Mouse (Mus musculus) midbrain, embryonic 14.5 days (tissue): ENCODE results near the gene Ltbp3. TPM values are rescaled to one million over a fixed set of nuclear protein-coding genes. Genes with fewer than 3 reads are reported as not detected.

ENCODE experiments used
- ATAC-seq: fragments of 200-750 bp; cut with Nextera tagmentation; 2 replicates; pipeline ENCODE4 v1.8.0; 2017; ENCODE audit warnings: moderate number of reproducible peaks, moderate library complexity; ENCODE audit not compliant: low FRiP score, low TSS enrichment
- DNase-seq: peaks from one replicate; pipeline ENCODE4 v3.0.0-alpha.2; 2015
- H3K27ac ChIP-seq: fragments of 300-500 bp; sonication (generic); replicated peaks from 2 replicates; pipeline ENCODE4 v1.5.1; 2014; ENCODE audit warnings: mild to moderate bottlenecking, low read depth, low read length, moderate library complexity
- H3K27me3 ChIP-seq: fragments of 300-500 bp; sonication (generic); 2 replicates; pipeline ENCODE4 v1.6.1; 2014; ENCODE audit warnings: low read length, control low read depth, mixed read lengths; ENCODE audit not compliant: control insufficient read depth, insufficient read depth
- H3K36me3 ChIP-seq: fragments of 300-500 bp; sonication (generic); 2 replicates; pipeline ENCODE4 v1.6.1; 2014; ENCODE audit warnings: low read length, control low read depth; ENCODE audit not compliant: control insufficient read depth, insufficient read depth
- H3K4me1 ChIP-seq: fragments of 300-500 bp; sonication (generic); 2 replicates; pipeline ENCODE4 v1.6.1; 2014; ENCODE audit warnings: mild to moderate bottlenecking, antibody characterized with exemption, low read length, control low read depth; ENCODE audit not compliant: control insufficient read depth, insufficient read depth
- H3K4me2 ChIP-seq: fragments of 300-500 bp; sonication (generic); 2 replicates; pipeline ENCODE4 v1.6.1; 2014; ENCODE audit warnings: mild to moderate bottlenecking, low read length, moderate library complexity
- H3K4me3 ChIP-seq: fragments of 300-500 bp; sonication (generic); replicated peaks from 2 replicates; pipeline ENCODE4 v1.5.1; 2014; ENCODE audit warnings: low read depth, low read length
- H3K9ac ChIP-seq: fragments of 300-500 bp; sonication (generic); replicated peaks from 2 replicates; pipeline ENCODE4 v1.6.1; 2014; ENCODE audit warnings: mild to moderate bottlenecking, low read length, moderate library complexity
- H3K9me3 ChIP-seq: fragments of 300-500 bp; sonication (generic); 2 replicates; pipeline ENCODE4 v1.6.1; 2016; ENCODE audit warnings: low read length, control low read depth, mixed read lengths; ENCODE audit not compliant: control insufficient read depth
- WGBS: fragments of 180-500 bp; shearing (Covaris S2); extraction: QIAGEN DNeasy Blood & Tissue Kit; methylation state at CpG from one replicate; pipeline ENCODE4 v1.1.7; 2014; 5-methylcytosine and 5-hydroxymethylcytosine counted together
- polyA plus RNA-seq: library from polyadenylated mRNA; unstranded; fragments of >200 nt; fragmentation: Nextera tagmentation; extraction: Ambion mirVana; gene quantifications from 2 replicates; pipeline ENCODE4 v1.2.1, GENCODE M21; 2014

The Ltbp3 gene
- polyA plus RNA-seq, 1 experiment from 2014 or later, result 10.5 TPM

DNA sequence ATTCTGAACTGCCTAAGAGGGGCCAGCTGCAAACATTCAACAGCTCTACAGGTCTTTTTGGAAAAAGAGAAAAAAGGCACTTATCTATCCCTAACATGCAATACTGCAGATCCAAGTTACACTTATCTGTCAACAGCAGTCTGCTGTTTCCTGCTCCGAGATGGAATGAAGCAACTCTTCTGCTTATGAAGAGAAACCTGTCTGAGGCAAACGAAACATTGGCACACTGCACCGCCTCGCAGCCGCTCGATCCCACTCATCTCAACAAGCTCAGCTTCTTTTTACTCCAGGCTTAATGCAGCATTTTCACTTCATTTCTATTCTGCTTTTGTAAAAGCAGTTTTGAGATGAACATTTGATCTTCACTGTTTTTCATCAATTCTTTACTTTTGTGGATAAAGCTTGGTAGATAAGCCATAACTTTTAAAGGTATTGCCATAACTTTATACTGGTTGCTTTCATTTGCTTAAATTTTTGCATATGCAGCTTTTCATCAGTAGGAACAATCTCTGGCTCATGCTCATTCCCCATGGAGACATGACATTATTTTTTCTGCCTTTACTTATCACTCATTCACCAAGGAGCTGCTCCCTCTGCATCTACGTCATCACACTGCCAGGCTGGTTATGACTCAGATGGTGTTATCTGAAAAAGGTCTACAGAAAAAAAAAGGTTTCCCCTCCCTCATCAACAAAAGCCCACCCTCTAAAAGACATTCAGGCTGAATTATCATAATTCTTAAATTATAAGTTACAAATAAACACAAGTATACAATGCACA lies 58.2 kb downstream of the Ltbp3 start:
- under 1% methylated on average over 7 of the region's 7 CpGs for WGBS
- ATAC-seq, result no peak
- H3K9me3 ChIP-seq, result no peaks in the 10 kb centered on the region
- no peaks in the 10 kb centered on the region for H3K27me3 ChIP-seq
- peak overlapping the region; percentile 37; the same call in 1 of the 2 replicates for H3K27ac ChIP-seq
- peak overlapping the region; percentile 93 for H3K4me2 ChIP-seq
- peaks cover 35% of the 10 kb centered on the region for H3K4me1 ChIP-seq
- DNase-seq, result peak; percentile 55
- H3K4me3 ChIP-seq, result peak overlapping the region; percentile 74
- H3K36me3 ChIP-seq, result peaks cover 47% of the 10 kb centered on the region
- peak overlapping the region; percentile 72 for H3K9ac ChIP-seq

- ATAC-seq (no peak), DNase-seq (peak; percentile 54)
- 1% methylated on average over 10 of the region's 10 CpGs for WGBS
These were observed 59.1 kb downstream of the Ltbp3 start for GRCm38 (mm10) chr19:5799566-5800349.

GRCm38 (mm10) chr19:5800350-5800631 lies 59.6 kb downstream of the Ltbp3 start:
- DNase-seq (peak; percentile 37), ATAC-seq (no peak)
- H3K9ac ChIP-seq, result peak overlapping the region; percentile 91
- peaks cover 37% of the 10 kb centered on the region for H3K36me3 ChIP-seq
- H3K4me2 ChIP-seq, result peak overlapping the region; percentile 93
- peaks cover 40% of the 10 kb centered on the region for H3K4me1 ChIP-seq
- H3K4me3 ChIP-seq, result peak overlapping the region; percentile 74
- H3K9me3 ChIP-seq, result no peaks in the 10 kb centered on the region
- no peaks in the 10 kb centered on the region for H3K27me3 ChIP-seq
- H3K27ac ChIP-seq, result peak overlapping the region; percentile 100
- WGBS, result 0% methylated on average over 2 of the region's 2 CpGs

More at GRCm38 (mm10) chr19:5799566-5800349, 59.1 kb downstream of the Ltbp3 start:
- no peaks in the 10 kb centered on the region for H3K27me3 ChIP-seq
- H3K9ac ChIP-seq, result peak overlapping the region; percentile 91
- H3K4me3 ChIP-seq, result peak overlapping the region; percentile 74
- H3K4me2 ChIP-seq, result peak overlapping the region; percentile 93
- H3K27ac ChIP-seq, result peak overlapping the region; percentile 100
- peaks cover 42% of the 10 kb centered on the region for H3K36me3 ChIP-seq
- no peaks in the 10 kb centered on the region for H3K9me3 ChIP-seq
- H3K4me1 ChIP-seq, result peaks cover 41% of the 10 kb centered on the region

DNA sequence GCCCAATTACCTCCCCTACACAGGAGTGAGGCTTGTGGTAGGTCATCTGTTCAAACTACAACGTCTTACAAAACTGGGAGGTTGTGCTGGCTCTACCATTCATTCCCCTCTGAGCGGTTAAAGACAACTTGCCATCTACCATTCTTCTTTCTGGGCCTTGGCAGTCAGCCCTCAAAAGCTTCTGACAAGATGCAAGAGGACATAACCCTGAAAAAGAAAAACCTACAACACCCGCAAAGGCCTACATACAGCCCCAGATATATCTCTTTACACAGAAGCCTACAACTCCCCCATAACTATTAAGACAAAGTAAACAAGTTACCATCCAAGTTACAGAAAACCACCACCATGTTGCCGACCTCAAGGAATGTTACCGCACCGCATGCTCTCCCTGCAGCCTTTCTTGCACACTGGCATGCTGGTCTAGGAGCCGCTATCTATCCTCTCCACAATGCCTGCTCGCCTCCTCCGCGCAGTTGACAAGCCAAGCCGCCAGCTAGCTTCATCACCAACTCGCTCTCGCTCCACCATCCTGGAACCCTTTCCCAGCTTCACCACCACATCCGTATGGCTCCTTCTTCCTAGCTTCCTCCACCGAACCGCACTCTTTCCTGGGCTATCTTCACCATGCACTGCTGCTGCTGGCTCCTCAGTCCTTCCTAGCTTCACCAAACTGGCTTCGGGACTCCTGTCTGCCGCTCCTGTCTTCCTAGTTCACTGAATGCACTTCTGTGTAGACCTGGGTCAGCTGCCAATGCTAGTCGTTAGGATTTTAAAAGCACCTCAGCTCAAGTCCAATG lies 60.1 kb downstream of the Ltbp3 start:
- Histone ChIP-seq H3K27ac (peak overlapping the region; percentile 100), H3K4me2 (peak overlapping the region; percentile 93), H3K36me3 (peaks cover 31% of the 10 kb centered on the region), H3K4me1 (peaks cover 36% of the 10 kb centered on the region), H3K4me3 (peak overlapping the region; percentile 74), H3K9me3 (no peaks in the 10 kb centered on the region), H3K9ac (peak overlapping the region; percentile 91), H3K27me3 (no peaks in the 10 kb centered on the region)
- DNase-seq, result peak; percentile 54
- no peak for ATAC-seq
- under 1% methylated on average over 19 of the region's 19 CpGs for WGBS

DNA sequence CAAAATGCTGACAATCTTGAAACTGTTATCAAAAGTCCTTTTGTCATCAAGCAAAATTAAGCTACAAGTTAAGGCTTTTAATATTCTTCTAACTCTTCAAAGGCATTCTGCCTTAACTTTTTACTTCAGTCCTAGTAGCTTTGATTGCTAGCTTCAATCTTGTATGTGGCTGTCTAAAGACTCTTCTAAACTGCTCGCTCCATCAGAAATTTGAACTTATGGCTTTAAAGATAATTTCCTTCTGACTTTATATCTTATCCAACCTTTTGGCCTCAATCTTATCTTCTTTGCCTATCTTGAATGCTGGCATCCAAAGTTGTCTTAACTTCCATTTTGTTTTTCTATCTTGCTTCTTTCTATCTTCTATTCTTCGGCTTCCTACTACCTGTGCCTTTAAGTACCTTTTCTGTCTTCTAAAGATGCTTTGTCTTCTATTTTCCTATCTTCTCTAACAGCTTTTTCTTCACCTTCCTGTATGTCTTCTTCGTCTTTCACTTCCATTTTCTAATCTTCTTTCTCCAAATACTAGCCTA lies 60.8 kb downstream of the Ltbp3 start:
- Histone ChIP-seq H3K9ac (peak overlapping the region; percentile 91), H3K4me2 (peak overlapping the region; percentile 93), H3K36me3 (peaks cover 25% of the 10 kb centered on the region), H3K27ac (peak overlapping the region; percentile 100), H3K4me3 (peak overlapping the region; percentile 74), H3K4me1 (peaks cover 36% of the 10 kb centered on the region), H3K27me3 (no peaks in the 10 kb centered on the region), H3K9me3 (no peaks in the 10 kb centered on the region)
- ATAC-seq, result no peak
- peak; percentile 48 for DNase-seq
- WGBS, result 7% methylated on average over 3 of the region's 3 CpGs

GRCm38 (mm10) chr19:5802011-5802786 lies 61.5 kb downstream of the Ltbp3 start:
- WGBS, result under 1% methylated on average over 25 of the region's 25 CpGs
- peak; percentile 98 for DNase-seq
- Histone ChIP-seq H3K9ac (peak overlapping the region; percentile 98), H3K4me1 (peaks cover 36% of the 10 kb centered on the region), H3K36me3 (peaks cover 18% of the 10 kb centered on the region), H3K4me2 (peak overlapping the region; percentile 93), H3K27ac (peak overlapping the region; percentile 100), H3K9me3 (no peaks in the 10 kb centered on the region), H3K4me3 (peak overlapping the region; percentile 74), H3K27me3 (no peaks in the 10 kb centered on the region)
- 0 out of 2 replicates have a peak, but pooled peaks have one; percentile 51 for ATAC-seq

DNA sequence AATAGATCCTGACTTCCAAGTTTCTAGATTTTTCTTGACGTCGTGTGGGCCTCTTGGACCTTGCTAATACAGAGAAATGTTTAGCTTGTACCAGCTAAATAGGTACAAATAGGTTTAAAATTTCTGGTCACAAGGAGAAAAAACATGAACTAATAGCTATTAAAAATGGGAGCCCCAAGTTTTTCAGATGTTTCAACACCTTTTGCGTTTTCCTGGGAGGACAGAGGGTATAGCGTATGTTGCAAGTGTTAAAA lies 62.0 kb downstream of the Ltbp3 start:
- under 1% methylated on average over 4 of the region's 4 CpGs for WGBS
- H3K36me3 ChIP-seq, result peaks cover 13% of the 10 kb centered on the region
- DNase-seq, result no peak
- H3K27me3 ChIP-seq, result no peaks in the 10 kb centered on the region
- ATAC-seq, result no peak
- peak overlapping the region; percentile 74 for H3K4me3 ChIP-seq
- H3K4me2 ChIP-seq, result peak overlapping the region; percentile 93
- peaks cover 36% of the 10 kb centered on the region for H3K4me1 ChIP-seq
- H3K9me3 ChIP-seq, result no peaks in the 10 kb centered on the region
- H3K9ac ChIP-seq, result peak overlapping the region; percentile 98
- peak overlapping the region; percentile 100 for H3K27ac ChIP-seq
